Mouse (Mus musculus) lung, postnatal 10 days (tissue): ENCODE results near the gene Soga1.
A peak's percentile ranks its signal among the peaks of the same experiment; 100 is the strongest.

Source experiments
- DNase-seq: peaks from one replicate; pipeline ENCODE4 v3.0.0; 2021

Soga1 gene

DNA sequence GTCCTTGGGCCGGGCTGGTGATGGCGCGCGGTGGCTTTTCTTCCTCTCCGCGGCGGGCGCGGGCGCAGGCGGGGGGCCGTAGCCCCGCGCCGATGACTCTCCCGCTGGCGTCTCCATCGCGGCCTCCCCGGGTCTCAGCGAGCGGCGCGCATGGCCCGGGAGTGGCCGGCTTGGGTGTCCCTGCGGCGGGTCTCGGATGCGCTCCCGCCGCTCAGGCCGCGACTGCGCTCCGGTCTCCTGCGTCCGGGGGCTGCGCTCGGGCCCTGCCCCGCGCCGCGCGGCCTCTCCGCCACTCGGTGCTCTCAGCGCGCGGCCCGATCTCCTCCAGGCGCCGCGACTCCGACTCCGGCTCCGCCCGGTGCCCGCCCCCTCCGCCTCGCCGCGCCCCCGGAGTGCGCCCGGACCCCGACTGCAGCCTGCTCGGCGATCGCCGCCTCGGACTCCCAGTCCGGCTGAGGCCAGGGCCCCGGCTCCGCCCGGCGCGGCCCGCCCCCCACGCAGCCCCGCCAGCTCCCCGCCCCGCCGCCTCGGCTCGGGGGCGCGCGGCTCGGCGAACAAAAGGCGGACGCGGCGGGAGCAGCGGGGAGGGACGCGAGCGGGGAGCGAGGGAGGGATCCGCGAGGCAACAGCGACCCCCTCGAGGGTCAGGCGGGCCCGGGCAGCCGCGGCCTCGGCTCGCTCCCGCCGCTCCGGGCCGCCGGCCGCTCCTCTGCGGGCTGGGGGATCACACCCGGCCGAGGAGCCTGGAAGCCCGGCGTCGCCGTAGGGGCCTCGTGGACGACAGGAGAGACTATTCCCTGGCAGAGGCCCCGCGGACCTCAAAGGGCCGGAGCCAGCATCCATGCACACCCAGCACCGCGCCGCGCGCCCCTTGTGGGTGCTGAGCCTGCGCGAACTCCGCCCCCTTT lies at the start of gene Soga1:
Soga1 (minus strand) TSS at position 462 of the 908 bp plus-strand sequence.
- peak; percentile 93 for DNase-seq

DNA sequence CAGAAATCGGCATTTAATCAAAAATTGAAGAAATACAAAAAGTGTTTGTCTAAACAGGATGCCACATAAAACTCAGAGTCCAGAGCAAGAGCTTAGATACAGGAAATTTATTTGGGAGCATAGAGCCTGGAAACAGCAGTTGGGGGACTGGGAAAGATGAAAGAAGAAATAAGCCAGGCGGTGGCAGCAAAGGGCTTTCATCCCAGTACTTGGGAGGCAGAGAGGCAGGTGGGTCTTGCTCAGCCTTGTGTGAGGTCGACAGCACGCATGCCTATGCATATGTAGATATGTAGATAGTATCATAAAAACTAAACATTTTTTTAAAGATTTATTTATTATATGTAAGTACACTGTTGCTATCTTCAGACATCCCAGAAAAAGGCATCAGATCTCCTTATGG lies 49.0 kb upstream of the Soga1 start:
- DNase-seq, result peak; percentile 54

GRCm38 (mm10) chr2:157127370-157127769 lies 48.3 kb upstream of the Soga1 start:
- no peak for DNase-seq

GRCm38 (mm10) chr2:157125246-157125645 lies 46.2 kb upstream of the Soga1 start:
- DNase-seq, result no peak

- DNase-seq, result no peak
Observed at GRCm38 (mm10) chr2:157121766-157122165, 42.7 kb upstream of the Soga1 start.

- DNase-seq, result no peak
Observed at GRCm38 (mm10) chr2:157119075-157119474, 40.0 kb upstream of the Soga1 start.

GRCm38 (mm10) chr2:157118556-157118955 lies 39.5 kb upstream of the Soga1 start:
- DNase-seq, result no peak

- peak; percentile 37 for DNase-seq
Observed at GRCm38 (mm10) chr2:157116964-157117363, 37.9 kb upstream of the Soga1 start.

DNA sequence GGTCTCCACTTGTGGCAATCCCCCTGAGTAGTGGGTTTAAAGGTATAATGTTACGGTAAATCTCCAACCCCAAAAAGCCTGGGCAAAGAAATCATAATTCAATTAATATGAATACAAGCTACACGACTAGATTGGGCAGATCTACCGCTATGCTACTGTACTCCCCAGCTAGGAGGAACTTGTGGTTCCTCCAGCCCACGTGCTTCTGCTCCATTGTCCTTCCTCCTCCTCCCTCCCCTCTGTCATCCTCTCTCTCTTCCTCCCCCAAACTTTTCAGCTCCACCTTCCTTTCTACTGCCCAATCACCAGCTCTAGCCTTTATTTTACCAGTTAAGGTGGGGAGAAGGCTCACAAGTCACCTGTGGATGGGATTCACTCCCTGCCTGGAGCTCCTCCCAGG lies 29.2 kb upstream of the Soga1 start:
- DNase-seq, result no peak

- no peak for DNase-seq
Observed at GRCm38 (mm10) chr2:157104454-157104853, 25.4 kb upstream of the Soga1 start.

GRCm38 (mm10) chr2:157102256-157102655 lies 23.2 kb upstream of the Soga1 start:
- DNase-seq, result no peak

DNA sequence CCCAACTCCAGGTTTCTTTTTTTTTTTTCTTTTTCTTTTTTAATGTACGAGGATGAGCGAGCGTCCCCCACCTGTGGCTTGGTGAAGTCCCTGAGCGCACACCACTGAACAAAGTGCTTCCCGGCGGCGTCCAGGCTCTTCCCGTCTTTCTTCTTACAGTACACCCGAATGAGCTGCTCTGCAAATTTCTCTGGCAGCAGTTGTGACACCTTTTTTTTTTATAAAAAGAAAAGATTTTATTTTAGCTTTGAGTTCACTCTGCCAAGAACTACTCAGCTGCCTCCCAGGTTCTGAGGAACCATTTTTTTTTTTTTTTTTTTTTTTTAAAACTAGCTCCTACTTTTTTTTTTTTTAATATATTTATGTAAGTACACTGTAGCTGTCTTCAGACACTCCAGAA lies 22.6 kb upstream of the Soga1 start:
- no peak for DNase-seq

DNA sequence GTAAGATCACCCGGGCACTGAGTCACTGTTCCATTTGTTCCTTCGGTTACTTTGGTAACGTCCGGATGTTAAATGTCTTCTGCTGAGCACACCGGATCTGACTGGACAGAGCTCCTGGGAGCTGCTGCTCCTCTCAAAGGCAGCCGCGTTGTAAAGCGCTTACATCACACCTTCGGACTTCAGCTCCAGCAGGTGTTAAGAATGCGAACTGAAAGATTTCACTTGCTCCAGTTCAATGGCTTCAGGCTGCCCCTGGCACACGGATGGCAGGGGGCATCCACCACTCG lies 21.2 kb upstream of the Soga1 start:
- no peak for DNase-seq

DNA sequence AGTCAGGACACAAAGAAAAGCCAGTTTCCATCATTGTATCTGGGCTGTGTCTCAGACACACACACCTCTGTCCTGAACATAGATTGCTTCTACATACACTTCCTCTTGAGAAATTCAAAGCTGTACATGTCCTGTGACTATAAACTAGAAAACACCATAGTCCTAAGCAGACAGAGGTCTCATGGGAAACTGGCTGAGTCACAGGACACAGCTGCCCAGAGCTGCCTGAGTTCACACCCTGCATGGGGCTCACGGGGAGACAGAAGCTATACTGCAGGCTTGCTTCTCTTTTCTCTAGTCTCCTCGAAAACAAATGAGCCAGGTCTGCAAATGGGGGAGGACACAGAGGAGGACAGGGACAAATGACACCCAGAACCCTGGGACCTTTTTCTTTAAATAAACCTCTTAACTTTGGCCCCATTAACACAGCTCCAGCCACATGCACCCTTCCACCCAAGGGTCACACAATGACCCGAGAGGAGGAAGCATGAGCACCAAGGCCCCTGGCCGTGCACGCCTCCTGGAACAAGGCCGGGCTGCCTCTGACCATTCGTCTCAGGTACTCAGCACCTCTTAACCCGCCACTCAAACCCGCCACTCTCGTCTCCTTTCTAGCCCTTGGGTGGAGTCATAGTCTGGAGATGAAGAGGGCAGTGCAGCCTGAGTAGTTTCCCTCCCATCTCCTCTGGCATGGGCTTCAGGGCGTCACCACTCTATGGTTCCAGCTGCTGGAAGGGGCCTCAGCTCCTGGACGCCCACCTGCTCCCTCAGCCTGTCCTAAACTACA lies 20.7 kb upstream of the Soga1 start:
- peak; percentile 61 for DNase-seq

DNA sequence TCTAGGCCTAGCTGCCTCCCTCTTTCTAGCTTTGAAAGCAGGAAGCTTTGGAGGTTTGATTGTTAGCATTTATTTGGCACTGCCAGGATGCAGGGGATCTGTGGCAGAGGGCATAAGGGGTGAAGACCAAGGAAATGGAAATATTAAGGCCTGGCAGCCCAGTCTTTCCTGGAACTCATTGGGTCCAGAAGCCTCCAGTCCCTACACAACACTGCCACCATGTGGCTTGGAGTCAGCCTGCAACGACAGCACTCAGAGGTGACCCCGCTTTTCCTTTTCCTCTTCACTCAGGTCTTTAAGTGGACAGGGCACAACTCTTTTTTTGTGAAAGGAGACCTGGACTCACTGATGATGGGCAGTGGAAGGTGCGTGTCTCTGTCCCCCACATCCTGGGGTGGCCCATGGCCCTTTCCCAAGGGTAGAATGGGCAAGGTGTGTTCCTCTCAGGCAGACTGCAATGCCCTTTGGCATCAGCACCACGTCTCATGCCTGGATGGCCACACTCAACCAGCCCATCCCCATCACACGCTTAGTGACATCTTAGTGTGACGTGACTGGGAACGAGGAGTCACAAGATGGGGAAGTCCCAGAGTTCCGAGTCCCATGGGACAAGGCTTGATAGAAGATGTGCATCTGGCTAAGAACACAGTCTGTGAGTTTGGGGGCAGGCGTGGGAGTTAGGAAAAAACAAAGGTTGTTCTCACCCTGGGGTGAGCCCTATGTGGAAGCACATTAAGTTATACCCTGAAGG lies 16.1 kb upstream of the Soga1 start:
- peak; percentile 87 for DNase-seq

DNA sequence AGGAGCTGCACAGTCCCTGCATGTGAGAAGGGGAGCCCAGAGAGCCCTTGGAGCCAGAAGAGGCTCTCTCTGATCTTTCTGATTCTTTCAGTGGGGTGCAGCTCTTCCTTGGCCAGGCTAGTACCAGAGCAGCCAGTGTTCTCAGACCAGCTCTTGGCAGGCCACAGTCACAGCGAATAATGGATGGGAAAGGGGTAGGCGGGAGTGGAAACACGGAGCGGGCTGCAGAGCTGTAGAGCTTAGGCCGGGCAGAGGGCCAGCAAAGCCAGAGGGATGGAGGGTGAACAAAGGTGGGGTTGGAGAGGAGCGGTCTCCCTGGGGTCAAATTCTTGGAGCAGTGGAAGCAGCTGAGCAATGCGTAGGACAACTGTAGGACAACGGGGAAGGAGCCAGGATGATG lies 13.0 kb upstream of the Soga1 start:
- peak; percentile 57 for DNase-seq

DNA sequence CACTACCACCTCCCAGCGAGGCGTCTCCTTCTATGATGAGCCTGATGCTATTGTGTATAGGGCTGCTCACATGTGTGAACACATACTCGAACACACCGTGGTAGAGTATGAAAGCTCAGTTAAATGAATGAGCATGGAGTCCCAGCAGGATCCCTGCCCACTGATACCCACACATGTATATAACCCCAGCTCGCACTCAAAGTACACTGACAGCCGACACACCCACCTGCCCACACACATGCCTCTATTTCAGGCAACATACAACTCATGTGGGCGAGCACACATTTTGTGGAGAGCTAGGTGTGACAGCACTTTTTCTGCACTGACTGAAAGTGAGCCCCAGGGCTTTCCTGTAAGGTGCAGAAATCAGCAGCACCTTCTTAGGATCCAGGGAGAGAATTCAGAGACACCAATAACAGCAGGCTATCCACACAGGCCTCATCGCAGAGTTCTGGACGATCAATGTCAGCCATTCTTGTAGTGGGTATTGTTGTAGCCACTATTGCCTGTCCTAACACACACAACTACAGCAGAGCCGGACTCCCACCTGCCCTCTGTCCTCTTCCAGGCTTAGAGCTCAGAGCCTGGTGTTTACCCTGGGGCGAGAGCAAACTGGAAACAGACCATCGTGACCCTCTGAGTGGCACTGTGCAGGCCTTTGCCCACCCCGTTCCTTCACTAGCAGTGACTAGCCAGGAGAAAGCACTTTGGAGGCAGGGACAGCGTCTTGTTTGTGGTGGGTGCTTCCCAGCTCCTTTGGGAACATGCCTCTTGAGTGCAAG lies 8.7 kb upstream of the Soga1 start:
- DNase-seq, result no peak

DNA sequence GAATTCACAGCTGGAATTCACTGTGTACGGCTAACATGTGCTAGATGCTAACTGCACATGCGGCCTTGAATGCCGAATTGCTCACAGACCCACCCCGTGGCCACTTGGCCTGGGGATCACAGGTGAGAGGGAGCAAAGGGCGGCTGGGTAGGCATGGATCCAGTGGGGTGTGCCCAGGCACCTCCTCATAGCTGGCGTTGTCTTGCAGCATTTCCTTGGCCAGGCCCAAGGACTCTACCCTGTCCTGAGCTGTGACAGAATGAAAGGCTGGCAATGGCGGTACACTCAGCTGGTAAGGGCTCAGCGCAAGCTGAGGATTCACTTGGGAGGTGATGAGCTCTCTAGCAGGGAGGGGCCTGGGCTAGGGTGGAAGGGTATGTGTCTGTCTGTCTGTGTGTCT lies 7.7 kb upstream of the Soga1 start, which contains the start of gene Tldc2:
Tldc2 (plus strand) TSS at position 260 of the 400 bp plus-strand sequence.
- no peak for DNase-seq

DNA sequence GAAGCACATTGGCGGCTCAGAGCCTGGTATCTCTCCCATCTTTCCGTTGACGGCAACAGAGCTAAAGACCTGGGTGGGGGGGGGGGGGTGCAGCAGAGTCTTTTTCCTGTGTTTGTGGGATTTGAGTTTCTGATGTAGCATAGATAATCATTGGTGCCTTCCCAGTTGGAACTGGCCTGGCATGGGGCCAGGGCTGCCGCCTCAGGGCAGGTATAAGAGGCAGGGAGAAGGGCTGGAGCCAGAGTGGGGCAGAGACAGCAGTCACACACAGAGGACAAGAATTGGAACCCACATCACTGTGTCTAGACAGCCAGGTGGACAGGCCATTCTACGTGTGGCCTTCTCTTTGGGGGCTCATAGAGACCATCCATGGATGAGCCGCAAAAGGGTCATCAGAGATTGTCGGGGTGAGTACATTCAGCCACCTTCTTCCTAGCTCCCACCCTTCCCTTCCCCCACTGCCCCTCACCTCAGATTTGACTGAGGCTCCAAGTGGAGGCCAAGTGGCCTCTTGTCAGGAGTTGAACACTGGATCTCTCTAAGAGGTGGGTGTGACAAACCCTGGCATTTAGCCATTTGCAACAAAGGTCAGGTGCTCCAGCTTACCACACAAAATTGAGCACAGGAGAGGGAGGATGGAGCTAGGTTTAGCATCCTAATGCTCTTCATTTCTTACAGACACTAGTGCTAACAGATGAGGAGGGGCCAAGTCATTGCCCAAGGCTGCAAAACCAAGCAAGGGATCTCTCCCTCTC lies 6.0 kb upstream of the Soga1 start:
- DNase-seq, result no peak

GRCm38 (mm10) chr2:157081960-157082359 lies 2.9 kb upstream of the Soga1 start:
- no peak for DNase-seq

DNA sequence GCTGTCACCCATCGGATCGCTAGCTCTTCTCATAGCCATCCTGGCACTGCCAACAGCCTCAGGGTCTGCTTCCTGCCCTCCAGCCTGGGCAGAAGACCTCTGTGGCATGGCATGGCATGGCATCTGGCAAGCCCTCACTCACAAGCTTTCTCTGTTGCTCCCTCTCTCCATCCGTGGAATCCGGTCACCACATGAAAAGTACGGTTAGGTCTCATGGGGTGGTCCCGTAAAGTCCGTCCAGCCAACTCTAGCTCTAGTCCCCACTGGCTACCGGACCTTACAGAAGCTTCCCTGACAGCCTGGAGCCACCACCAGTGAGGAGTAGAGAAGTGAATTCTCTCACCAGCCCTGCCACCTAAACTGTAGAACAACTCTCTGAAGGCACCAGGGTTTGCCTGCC lies 2.3 kb upstream of the Soga1 start:
- no peak for DNase-seq

- DNase-seq, result no peak
Observed at GRCm38 (mm10) chr2:157079701-157080180, 687 bp upstream of the Soga1 start.
